Mouse (Mus musculus) myocyte (in vitro differentiated cells): ENCODE results near the gene Micu1.

ENCODE experiments used
- CEBPB ChIP-seq: IDR thresholded peaks from 2 replicates; pipeline ENCODE4 v1.6.1; 2011; ENCODE audit warnings: mild to moderate bottlenecking, moderate library complexity; ENCODE audit not compliant: poor library complexity, insufficient read depth, severe bottlenecking
- E2F4 ChIP-seq: IDR thresholded peaks from one replicate; pipeline ENCODE4 v1.6.1; 2011; ENCODE audit warnings: mild to moderate bottlenecking, control low read depth, moderate library complexity; ENCODE audit not compliant: insufficient read depth
- MAX ChIP-seq: IDR thresholded peaks from one replicate; pipeline ENCODE4 v1.6.1; 2011; ENCODE audit warnings: low read depth, mild to moderate bottlenecking, control low read depth
- POLR2A ChIP-seq: IDR thresholded peaks from one replicate; pipeline ENCODE4 v1.6.1; 2011; ENCODE audit warnings: low read depth, mild to moderate bottlenecking, control low read depth, moderate library complexity; ENCODE audit not compliant: insufficient read length
- POLR2AphosphoS2 ChIP-seq: IDR thresholded peaks from one replicate; pipeline ENCODE4 v1.6.1; 2011; ENCODE audit warnings: low read depth, control low read depth; ENCODE audit not compliant: insufficient read length
- REST ChIP-seq: IDR thresholded peaks from one replicate; pipeline ENCODE4 v1.6.1; 2011; ENCODE audit warnings: mild to moderate bottlenecking, control low read depth, moderate library complexity; ENCODE audit not compliant: insufficient read depth, insufficient read length
- TCF3 ChIP-seq: IDR thresholded peaks from one replicate; pipeline ENCODE4 v1.6.1; 2011; ENCODE audit warnings: low read depth, control low read depth; ENCODE audit not compliant: insufficient read length

- TF ChIP-seq MAX: no peak
- TF ChIP-seq POLR2AphosphoS2: peak; percentile 97
- TF ChIP-seq POLR2A: peak; percentile 83
- TF ChIP-seq TCF3: no peak
- TF ChIP-seq CEBPB: no peak
- no peak for TF ChIP-seq E2F4
- no peak for TF ChIP-seq REST
These were observed 197.3 kb downstream of the Micu1 start for GRCm38 (mm10) chr10:59899341-59900173.
